Comparison of ENCODE assay signal across 14 mouse cellular contexts in the genomic region with DNA sequence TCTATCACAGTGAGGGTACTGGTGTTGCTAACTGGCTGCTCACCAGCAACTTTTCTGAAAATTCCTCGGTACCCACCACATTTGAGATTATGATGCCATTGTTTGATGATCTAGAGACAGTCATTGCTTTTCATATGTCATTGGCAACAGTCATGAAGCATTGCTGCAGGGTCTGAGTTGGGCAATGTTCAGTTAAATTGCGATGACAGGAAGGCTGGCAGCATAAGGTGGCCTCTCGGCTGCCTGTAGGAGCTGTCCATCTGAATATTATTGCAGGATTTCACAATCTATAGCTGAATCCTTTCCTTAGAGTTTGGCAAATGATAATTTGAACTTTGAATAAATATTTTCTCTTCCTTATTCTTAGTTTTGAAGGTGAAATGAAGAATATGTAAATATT.
"Had no signal": no experiment of that assay in that cellular context is flagged by ENCODE, and none has a peak within 500 bp of the region (broad histone marks: within the 10 kb centered on the region; RNA-seq: fewer than 3 reads in every experiment).

No protein-coding gene starts in this region.

- DNase-seq: gastrocnemius, postnatal 14 days; gastrocnemius, postnatal 36 days; heart, adult 11 months; heart, postnatal 10 days; heart, postnatal 4 days; kidney, adult 11 months; kidney, adult 8-10 months; kidney, postnatal 10 days; kidney, postnatal 25 days; kidney, postnatal 4 days; liver; liver, embryonic 13.5 days had no signal

- ATAC-seq: hindbrain, postnatal 0 days; intestine, embryonic 16.5 days had no signal
